Mouse (Mus musculus) liver, embryonic 14.5 days (tissue): ENCODE data around the gene Fbxo36. TPM values are rescaled to one million over a fixed set of nuclear protein-coding genes. Genes with fewer than 3 reads are reported as not detected.

Experiments
- ATAC-seq: fragments of 200-750 bp; cut with Nextera tagmentation; 2 replicates; pipeline ENCODE4 v1.8.0; 2017; ENCODE audit warnings: moderate number of reproducible peaks, mild to moderate bottlenecking, moderate library complexity; ENCODE audit not compliant: insufficient read depth
- DNase-seq, 3 experiments: peaks; one replicate each; pipeline ENCODE4 v3.0.0-alpha.2; 2012 to 2013; ENCODE audit warnings: low read depth in 3 of 3, low spot score in 3 of 3
- H3K27ac ChIP-seq: fragments of 300-500 bp; sonication (generic); 2 replicates; pipeline ENCODE4 v1.5.1; 2014; ENCODE audit warnings: moderate library complexity, mild to moderate bottlenecking, control low read depth, inconsistent platforms
- H3K27me3 ChIP-seq: fragments of 300-500 bp; sonication (generic); 2 replicates; pipeline ENCODE4 v1.6.1; 2014; ENCODE audit warnings: mild to moderate bottlenecking, low read length, moderate library complexity; ENCODE audit not compliant: control insufficient read depth, insufficient read depth
- H3K36me3 ChIP-seq: fragments of 300-500 bp; sonication (generic); replicated peaks from 2 replicates; pipeline ENCODE4 v1.6.1; 2014; ENCODE audit warnings: low read depth; ENCODE audit not compliant: control insufficient read depth, insufficient read depth
- H3K4me1 ChIP-seq, 2 experiments: fragments of 200-500 bp in 1 of 2; fragments of 300-500 bp in 1 of 2; sonication (generic) in 1 of 2; replicated peaks; 2 replicates each; pipeline ENCODE4 v1.6.1; 2012 to 2014; ENCODE audit warnings: antibody characterized with exemption in 1 of 2, inconsistent platforms in 1 of 2, low read length in 1 of 2; ENCODE audit not compliant: control insufficient read depth in 2 of 2, insufficient read depth in 2 of 2
- H3K4me2 ChIP-seq: fragments of 300-500 bp; sonication (generic); 2 replicates; pipeline ENCODE4 v1.6.1; 2014; ENCODE audit warnings: low read depth, mild to moderate bottlenecking, control low read depth, moderate library complexity
- H3K4me3 ChIP-seq, 2 experiments: fragments of 200-500 bp in 1 of 2; fragments of 300-500 bp in 1 of 2; sonication (generic) in 1 of 2; 2 replicates each; pipeline ENCODE4 v1.5.1; 2012 to 2014; ENCODE audit warnings: low read depth in 2 of 2, low read length in 2 of 2, mild to moderate bottlenecking in 2 of 2, control low read depth in 1 of 2, inconsistent platforms in 1 of 2, moderate library complexity in 1 of 2; ENCODE audit not compliant: insufficient read depth in 1 of 2
- H3K9ac ChIP-seq: fragments of 300-500 bp; sonication (generic); replicated peaks from 2 replicates; pipeline ENCODE4 v1.6.1; 2014; ENCODE audit warnings: mild to moderate bottlenecking, control low read depth, moderate library complexity
- H3K9me3 ChIP-seq: fragments of 300-500 bp; sonication (generic); 2 replicates; pipeline ENCODE4 v1.6.1; 2016; ENCODE audit warnings: low read length, mixed read lengths; ENCODE audit not compliant: control insufficient read depth
- CTCF ChIP-seq: IDR thresholded peaks from 2 replicates; pipeline ENCODE4 v1.5.1; 2016; ENCODE audit warnings: antibody characterized with exemption, low read depth, control low read depth
- EP300 ChIP-seq: IDR thresholded peaks from 2 replicates; pipeline ENCODE4 v1.6.1; 2016; ENCODE audit warnings: antibody characterized with exemption, low read depth
- WGBS: fragments of 180-500 bp; shearing (Covaris S2); extraction: QIAGEN DNeasy Blood & Tissue Kit; methylation state at CpG from one replicate; pipeline ENCODE4 v1.1.7; 2014; ENCODE audit not compliant: insufficient replicate concordance; 5-methylcytosine and 5-hydroxymethylcytosine counted together
- polyA plus RNA-seq, 2 experiments: library from polyadenylated mRNA; depleted of rRNA in 1 of 2; stranded (reverse) in 1 of 2; unstranded in 1 of 2; fragments of >200 nt; fragmentation: Nextera tagmentation in 1 of 2; extraction: Ambion mirVana in 1 of 2; gene quantifications; 2 replicates each; pipeline versions ENCODE4 v1.2.1 to v1.2.3; 2012 to 2014

The Fbxo36 gene
- polyA plus RNA-seq, 2 experiments, result 4.0 to 9.0 TPM

- H3K27me3 ChIP-seq, result no peaks in the 10 kb centered on the region
- H3K4me2 ChIP-seq, result no peak overlapping the region
- ATAC-seq, result no peak
- DNase-seq, result no peak
- no peaks in the 10 kb centered on the region for H3K4me1 ChIP-seq
- 78% methylated on average over 11 of the region's 11 CpGs for WGBS
- TF ChIP-seq CTCF (no peak), EP300 (no peak)
- H3K36me3 ChIP-seq, result no peaks in the 10 kb centered on the region
- no peak overlapping the region for H3K4me3 ChIP-seq
- H3K9me3 ChIP-seq, result no peaks in the 10 kb centered on the region
- no peak overlapping the region for H3K9ac ChIP-seq
- no peak overlapping the region for H3K27ac ChIP-seq
Measured at GRCm38 (mm10) chr1:84912571-84912970, 72.9 kb downstream of the Fbxo36 start.

GRCm38 (mm10) chr1:84915010-84915409 lies 75.4 kb downstream of the Fbxo36 start:
- WGBS, result 26% methylated on average over 4 of the region's 4 CpGs
- no peak overlapping the region for H3K4me2 ChIP-seq
- no peaks in the 10 kb centered on the region for H3K27me3 ChIP-seq
- H3K9me3 ChIP-seq, result no peaks in the 10 kb centered on the region
- H3K4me3 ChIP-seq, result no peak overlapping the region
- no peak overlapping the region for H3K9ac ChIP-seq
- no peaks in the 10 kb centered on the region for H3K36me3 ChIP-seq
- ATAC-seq (no peak), DNase-seq (no peak)
- no peak overlapping the region for H3K27ac ChIP-seq
- TF ChIP-seq CTCF, result no peak
- TF ChIP-seq EP300, result no peak
- no peaks in the 10 kb centered on the region for H3K4me1 ChIP-seq

GRCm38 (mm10) chr1:84918865-84919264 lies 79.2 kb downstream of the Fbxo36 start:
- Histone ChIP-seq H3K27me3 (no peaks in the 10 kb centered on the region), H3K36me3 (no peaks in the 10 kb centered on the region), H3K4me3 (no peak overlapping the region), H3K9ac (no peak overlapping the region), H3K27ac (no peak overlapping the region), H3K9me3 (no peaks in the 10 kb centered on the region), H3K4me1 (0 out of 4 replicates have a peak, but pooled peaks cover 0 to 1% of the 10 kb centered on the region in 2 experiments), H3K4me2 (no peak overlapping the region)
- DNase-seq, result no peak
- WGBS, result 73% methylated on average over 3 of the region's 3 CpGs
- ATAC-seq, result no peak
- TF ChIP-seq EP300 (no peak), CTCF (no peak)

GRCm38 (mm10) chr1:84923432-84923831 lies 83.8 kb downstream of the Fbxo36 start:
- TF ChIP-seq EP300 (no peak), CTCF (no peak)
- Histone ChIP-seq H3K4me3 (no peak overlapping the region), H3K36me3 (no peaks in the 10 kb centered on the region), H3K27ac (no peak overlapping the region), H3K4me2 (no peak overlapping the region), H3K9ac (no peak overlapping the region), H3K4me1 (0 out of 4 replicates have a peak, but pooled peaks cover 0 to 3% of the 10 kb centered on the region in 2 experiments), H3K9me3 (no peaks in the 10 kb centered on the region), H3K27me3 (no peaks in the 10 kb centered on the region)
- WGBS, result 54% methylated on average over 2 of the region's 2 CpGs
- DNase-seq, result no peak
- no peak for ATAC-seq

- H3K4me2 ChIP-seq, result no peak overlapping the region
- H3K4me1 ChIP-seq, result 0 out of 4 replicates have a peak, but pooled peaks cover 0 to 3% of the 10 kb centered on the region in 2 experiments
- H3K4me3 ChIP-seq, result no peak overlapping the region
- H3K9ac ChIP-seq, result no peak overlapping the region
- H3K9me3 ChIP-seq, result no peaks in the 10 kb centered on the region
- H3K27me3 ChIP-seq, result no peaks in the 10 kb centered on the region
- H3K36me3 ChIP-seq, result no peaks in the 10 kb centered on the region
- no peak overlapping the region for H3K27ac ChIP-seq
- 47% methylated on average over 6 of the region's 6 CpGs for WGBS
- DNase-seq (no peak), ATAC-seq (no peak)
- TF ChIP-seq EP300 (no peak), CTCF (no peak)
Measured at GRCm38 (mm10) chr1:84924134-84924533, 84.5 kb downstream of the Fbxo36 start.
